Mouse (Mus musculus): ENCODE results near the gene Alk.

GRCm38 (mm10) chr17:72527481-72527880 is 76.9 kb downstream of the Alk start:
- no peak for TF ChIP-seq CTCF (IDR thresholded peaks at IDR 0.05; ENCODE audit: borderline replicate concordance, insufficient read depth, low read length)
- no peak for TF ChIP-seq POLR2A (IDR thresholded peaks at IDR 0.05; ENCODE audit: low read depth, low read length)
